Mouse (Mus musculus) adrenal gland, postnatal 10 days (tissue): ENCODE measurements around the gene Sde2. TPM values are rescaled to one million over a fixed set of nuclear protein-coding genes. Genes with fewer than 3 reads are reported as not detected.

ENCODE experiments used
- total RNA-seq, 2 experiments: library from RNA; stranded (reverse); gene quantifications; 2 replicates each; pipeline ENCODE4 v1.2.3; 2021

Sde2 gene
- total RNA-seq, 2 experiments from 2014 or later = 21.7 to 22.6 TPM

Other genes with a start within 250 kb of the Sde2 start
- 1 to 10 TPM; 7.6 to 8.4 TPM for gene Lin9, start 210.0 kb upstream of the Sde2 start, total RNA-seq
- not detected for gene Mixl1, start 154.1 kb upstream of the Sde2 start, total RNA-seq
- gene Acbd3, start 125.1 kb upstream of the Sde2 start, total RNA-seq = 10 to 100 TPM; 38.9 to 40.6 TPM
- gene H3f3a, start 37.2 kb upstream of the Sde2 start, total RNA-seq = 100 to 1,000 TPM; 809 to 834 TPM
- under 1 TPM; 0.48 to 1.00 TPM for gene Lefty2, start 42.0 kb downstream of the Sde2 start, total RNA-seq
- gene Pycr2, start 53.2 kb downstream of the Sde2 start, total RNA-seq = 10 to 100 TPM; 32.6 to 34.7 TPM
- gene Lefty1, start 83.9 kb downstream of the Sde2 start, total RNA-seq = under 1 TPM; 0.63 to 0.79 TPM
- 10 to 100 TPM; 24.7 to 27.3 TPM for gene Tmem63a, start 91.2 kb downstream of the Sde2 start, total RNA-seq
- gene Ephx1, start 169.8 kb downstream of the Sde2 start, total RNA-seq = 10 to 100 TPM; 61.5 to 67.2 TPM
- gene 9130409I23Rik, start 200.1 kb downstream of the Sde2 start, total RNA-seq = under 1 TPM in 1 of 2 experiments, not detected in 1; 0.12 TPM